Mouse (Mus musculus): ENCODE data around the gene Slc4a1.
"Not testable (repeated sequence)": the region's sequence is repeated elsewhere in the genome, so short reads cannot be mapped to it uniquely, and the experiment has no call there.

DNA sequence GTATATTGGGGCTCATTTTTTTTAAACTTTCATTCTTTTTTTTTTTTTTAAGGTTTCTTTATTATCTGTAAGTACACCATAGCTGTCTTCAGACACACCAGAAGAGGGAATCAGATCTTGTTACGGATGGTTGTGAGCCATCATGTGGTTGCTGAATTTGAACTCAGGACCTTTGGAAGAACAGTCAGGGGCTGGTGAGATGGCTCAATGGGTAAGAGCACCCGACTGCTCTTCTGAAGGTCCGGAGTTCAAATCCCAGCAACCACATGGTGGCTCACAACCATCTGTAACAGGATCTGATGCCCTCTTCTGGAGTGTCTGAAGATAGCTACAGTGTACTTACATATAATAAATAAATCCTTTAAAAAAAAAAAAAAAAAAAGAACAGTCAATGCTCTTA lies 44.3 kb upstream of the Slc4a1 start:
- not testable (repeated sequence) for TF ChIP-seq GATA2 (IDR thresholded peaks at IDR 0.05; ENCODE audit: borderline replicate concordance, low read depth, low read length); CTCF (IDR thresholded peaks at IDR 0.05; ENCODE audit: low read depth, low read length); GATA1 (IDR thresholded peaks at IDR 0.05; ENCODE audit: borderline replicate concordance, low read length)
